Mouse (Mus musculus): Measurements from ENCODE around the gene Alox5. TPM values are rescaled to one million over a fixed set of nuclear protein-coding genes. Genes with fewer than 3 reads are reported as not detected.

The Alox5 gene
- polyA plus RNA-seq, 1 experiment from 2014 or later, result 1.1 TPM

- DNase-seq (ENCODE audit: low spot score), result no peak
These were observed 65.9 kb downstream of the Alox5 start for GRCm38 (mm10) chr6:116394916-116395648.

DNA sequence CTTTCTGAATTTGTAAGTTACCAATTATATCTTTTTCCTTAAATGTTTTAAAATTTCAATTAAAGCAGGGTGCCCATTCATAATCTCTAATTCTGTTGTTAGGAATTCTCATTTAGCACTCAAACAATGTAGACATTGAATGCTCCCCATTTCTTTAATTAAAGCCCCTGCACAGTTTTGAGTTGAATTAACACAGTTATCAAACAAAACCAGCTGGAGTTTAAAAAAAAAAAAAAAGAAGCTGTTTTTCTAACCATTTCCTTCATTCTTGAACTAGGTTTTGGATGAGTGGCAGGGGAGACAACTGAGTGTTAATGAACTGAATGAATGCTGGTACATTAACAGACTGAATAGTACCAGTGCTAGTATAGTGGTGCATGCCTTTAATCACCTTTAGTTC lies 71.5 kb downstream of the Alox5 start:
- H3K4me1 ChIP-seq, result peaks cover 19% of the 10 kb centered on the region
- H3K9me3 ChIP-seq (replicated peaks), result no peaks in the 10 kb centered on the region
- H3K36me3 ChIP-seq, result no peaks in the 10 kb centered on the region
- no peaks in the 10 kb centered on the region for H3K27me3 ChIP-seq (ENCODE audit: low read depth, poor library complexity, severe bottlenecking)
- H3K4me3 ChIP-seq, result no peak overlapping the region
- H3K27ac ChIP-seq (replicated peaks), result no peak overlapping the region
- DNase-seq (ENCODE audit: low spot score), result no peak

More at GRCm38 (mm10) chr6:116394916-116395648, 65.9 kb downstream of the Alox5 start:
- Histone ChIP-seq H3K27ac (replicated peaks) (no peak overlapping the region), H3K4me3 (no peak overlapping the region), H3K4me1 (peaks cover 24% of the 10 kb centered on the region), H3K9me3 (replicated peaks) (no peaks in the 10 kb centered on the region), H3K27me3 (ENCODE audit: low read depth, poor library complexity, severe bottlenecking) (no peaks in the 10 kb centered on the region), H3K36me3 (no peaks in the 10 kb centered on the region)
- 79% methylated on average over 2 of the region's 2 CpGs for WGBS

- Histone ChIP-seq H3K27ac (replicated peaks) (no peak overlapping the region), H3K4me3 (no peak overlapping the region), H3K9me3 (replicated peaks) (no peaks in the 10 kb centered on the region), H3K4me1 (peaks cover 19% of the 10 kb centered on the region), H3K27me3 (ENCODE audit: low read depth, poor library complexity, severe bottlenecking) (no peaks in the 10 kb centered on the region), H3K36me3 (no peaks in the 10 kb centered on the region)
- no peak for DNase-seq (ENCODE audit: low spot score)
- 94% methylated on average over 1 of the region's 1 CpGs for WGBS
These were observed 72.9 kb downstream of the Alox5 start for GRCm38 (mm10) chr6:116388068-116388467.

DNA sequence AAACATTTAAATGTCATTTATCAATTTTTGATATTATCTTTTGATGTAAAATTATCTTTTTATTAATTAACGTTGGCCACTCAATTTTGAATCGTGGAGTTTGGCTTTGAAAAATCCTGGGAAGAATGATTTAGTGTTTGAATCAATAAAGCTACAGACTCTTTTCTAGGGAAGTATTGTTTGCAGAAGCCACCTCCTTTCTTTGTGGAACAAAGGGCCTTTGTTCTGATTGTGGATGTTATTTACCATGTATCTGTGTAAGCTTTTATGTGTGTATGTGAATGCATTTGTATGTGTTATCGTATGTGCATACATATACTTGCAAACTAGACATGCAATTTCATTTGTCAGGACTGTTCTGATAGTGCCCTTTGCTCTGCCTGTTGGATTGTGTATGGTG lies 74.5 kb downstream of the Alox5 start:
- H3K27ac ChIP-seq (replicated peaks), result peak overlapping the region; percentile 68; the same call in 1 of the 2 replicates

DNA sequence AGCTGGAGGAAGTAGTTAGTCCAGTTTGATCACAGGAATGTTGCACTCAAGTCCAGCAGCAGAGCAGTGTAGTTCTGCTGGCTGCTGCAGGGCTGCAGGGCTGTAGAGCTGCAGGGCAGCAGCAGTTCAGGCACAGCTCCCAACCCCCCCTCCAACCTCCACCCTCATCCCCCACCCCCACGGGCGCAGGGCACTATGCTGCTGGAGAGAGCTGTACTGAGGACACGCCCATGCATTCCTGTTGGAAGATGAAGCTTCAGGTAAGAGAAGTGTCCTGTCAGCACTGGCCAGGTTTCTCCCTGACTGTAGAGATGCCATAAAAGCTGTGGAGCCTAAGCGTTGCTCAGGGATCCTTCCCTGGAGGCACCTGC lies 74.9 kb downstream of the Alox5 start:
- peak overlapping the region; percentile 68 for H3K27ac ChIP-seq (replicated peaks)
- H3K27me3 ChIP-seq (ENCODE audit: low read depth, poor library complexity, severe bottlenecking), result no peaks in the 10 kb centered on the region
- H3K36me3 ChIP-seq, result no peaks in the 10 kb centered on the region
- 39% methylated on average over 4 of the region's 4 CpGs for WGBS
- DNase-seq (ENCODE audit: low spot score), result no peak
- H3K4me3 ChIP-seq, result no peak overlapping the region
- peaks cover 19% of the 10 kb centered on the region for H3K4me1 ChIP-seq
- H3K9me3 ChIP-seq (replicated peaks), result no peaks in the 10 kb centered on the region

More for the DNA sequence above, 74.5 kb downstream of the Alox5 start:
- H3K4me1 ChIP-seq, result peaks cover 19% of the 10 kb centered on the region
- H3K27me3 ChIP-seq (ENCODE audit: low read depth, poor library complexity, severe bottlenecking), result no peaks in the 10 kb centered on the region
- DNase-seq (ENCODE audit: low spot score), result no peak
- 71% methylated on average over 3 of the region's 3 CpGs for WGBS
- H3K4me3 ChIP-seq, result no peak overlapping the region
- H3K36me3 ChIP-seq, result no peaks in the 10 kb centered on the region
- H3K9me3 ChIP-seq (replicated peaks), result no peaks in the 10 kb centered on the region

DNA sequence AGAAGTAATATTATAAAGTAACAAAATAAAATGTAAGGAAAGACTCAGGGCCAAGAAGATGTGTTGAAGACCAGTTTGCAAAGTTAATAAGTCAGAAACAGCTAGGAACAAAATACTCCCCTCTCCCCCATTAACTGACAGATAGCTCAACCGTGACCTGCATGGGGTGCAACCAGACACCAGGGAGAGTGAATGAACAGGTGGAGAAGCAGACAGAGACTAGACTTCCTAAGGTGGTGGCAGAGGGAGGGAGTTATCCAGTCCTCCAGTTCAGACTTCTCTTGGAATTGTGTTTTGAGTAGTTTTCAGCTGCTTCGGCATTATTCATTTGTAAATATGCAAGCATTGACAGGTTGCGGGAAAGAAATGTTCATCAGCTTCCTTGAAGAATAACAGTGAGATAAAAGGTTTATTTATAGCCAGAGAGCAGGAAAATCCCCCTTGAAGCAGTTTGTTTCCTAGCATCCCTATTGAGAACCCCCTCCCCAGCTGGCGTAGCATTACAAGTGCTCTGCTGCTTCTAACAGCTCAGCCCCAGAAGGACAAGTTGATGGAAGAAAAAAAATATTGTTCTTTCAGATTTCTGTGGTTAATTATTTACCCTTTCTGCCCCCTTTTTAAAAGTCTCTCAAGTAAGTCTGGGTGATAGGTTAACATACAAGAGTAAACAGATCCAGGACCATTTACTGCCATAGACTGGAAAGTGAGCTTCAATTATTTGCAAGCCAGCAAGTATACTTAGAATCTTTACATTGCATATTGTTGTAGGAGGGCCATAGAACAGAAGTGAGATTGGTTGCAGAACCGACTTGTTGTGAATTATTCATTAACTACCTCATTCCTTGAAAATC lies 75.6 kb downstream of the Alox5 start:
- Histone ChIP-seq H3K27ac (replicated peaks) (peak overlapping the region; percentile 68), H3K36me3 (no peaks in the 10 kb centered on the region), H3K4me1 (peaks cover 19% of the 10 kb centered on the region), H3K4me3 (no peak overlapping the region), H3K9me3 (replicated peaks) (no peaks in the 10 kb centered on the region), H3K27me3 (ENCODE audit: low read depth, poor library complexity, severe bottlenecking) (no peaks in the 10 kb centered on the region)
- no peak for DNase-seq (ENCODE audit: low spot score)
- WGBS, result 45% methylated on average over 5 of the region's 5 CpGs

- no peak for DNase-seq (ENCODE audit: low spot score)
- no peak overlapping the region for H3K27ac ChIP-seq (replicated peaks)
- H3K36me3 ChIP-seq, result no peaks in the 10 kb centered on the region
- WGBS, result 95% methylated on average over 10 of the region's 10 CpGs
- no peaks in the 10 kb centered on the region for H3K27me3 ChIP-seq (ENCODE audit: low read depth, poor library complexity, severe bottlenecking)
- no peak overlapping the region for H3K4me3 ChIP-seq
- H3K9me3 ChIP-seq (replicated peaks), result no peaks in the 10 kb centered on the region
- peaks cover 19% of the 10 kb centered on the region for H3K4me1 ChIP-seq
These were observed 77.4 kb downstream of the Alox5 start for GRCm38 (mm10) chr6:116383582-116383981.

GRCm38 (mm10) chr6:116381605-116382004 lies 79.4 kb downstream of the Alox5 start:
- 76% methylated on average over 2 of the region's 2 CpGs for WGBS
- H3K9me3 ChIP-seq (replicated peaks), result no peaks in the 10 kb centered on the region

GRCm38 (mm10) chr6:116380157-116380556 lies 80.8 kb downstream of the Alox5 start:
- no peak for DNase-seq (ENCODE audit: low spot score)
- Histone ChIP-seq H3K9me3 (replicated peaks) (no peaks in the 10 kb centered on the region), H3K4me3 (no peak overlapping the region), H3K36me3 (peaks cover 7% of the 10 kb centered on the region; the same call in 1 of the 2 replicates), H3K27ac (replicated peaks) (no peak overlapping the region), H3K27me3 (ENCODE audit: low read depth, poor library complexity, severe bottlenecking) (no peaks in the 10 kb centered on the region), H3K4me1 (peaks cover 3% of the 10 kb centered on the region)
- 59% methylated on average over 3 of the region's 3 CpGs for WGBS

More at GRCm38 (mm10) chr6:116381605-116382004, 79.4 kb downstream of the Alox5 start:
- Histone ChIP-seq H3K4me3 (no peak overlapping the region), H3K27ac (replicated peaks) (no peak overlapping the region), H3K4me1 (peaks cover 17% of the 10 kb centered on the region), H3K27me3 (ENCODE audit: low read depth, poor library complexity, severe bottlenecking) (no peaks in the 10 kb centered on the region), H3K36me3 (peaks cover 7% of the 10 kb centered on the region; the same call in 1 of the 2 replicates)
- no peak for DNase-seq (ENCODE audit: low spot score)

- H3K4me3 ChIP-seq, result no peak overlapping the region
- 90% methylated on average over 7 of the region's 7 CpGs for WGBS
- no peaks in the 10 kb centered on the region for H3K27me3 ChIP-seq (ENCODE audit: low read depth, poor library complexity, severe bottlenecking)
- DNase-seq (ENCODE audit: low spot score), result no peak
- H3K36me3 ChIP-seq, result peaks cover 7% of the 10 kb centered on the region; the same call in 1 of the 2 replicates
- no peak overlapping the region for H3K27ac ChIP-seq (replicated peaks)
- H3K4me1 ChIP-seq, result no peaks in the 10 kb centered on the region
- H3K9me3 ChIP-seq (replicated peaks), result no peaks in the 10 kb centered on the region
These were observed 82.1 kb downstream of the Alox5 start for GRCm38 (mm10) chr6:116378892-116379291.

DNA sequence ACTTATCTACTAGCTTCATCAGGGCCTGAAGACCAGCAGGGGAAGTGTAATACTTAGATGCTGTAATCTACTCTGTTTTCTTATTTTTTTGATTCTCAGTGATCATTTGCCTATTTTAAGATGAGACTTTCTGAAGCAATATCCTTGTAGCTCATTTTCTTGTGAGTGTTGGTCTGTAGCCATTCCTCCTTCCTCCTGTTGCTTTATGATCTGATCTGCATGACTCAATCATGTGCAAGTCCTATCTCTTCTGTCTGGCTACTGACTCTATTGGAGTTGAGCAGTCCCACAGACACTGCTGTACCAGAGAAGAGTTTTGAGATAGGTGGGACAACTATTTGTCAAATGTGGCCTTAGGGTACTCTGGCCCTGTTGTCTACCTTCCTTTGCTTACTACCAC lies 86.4 kb downstream of the Alox5 start:
- peaks cover 7% of the 10 kb centered on the region; the same call in 1 of the 2 replicates for H3K36me3 ChIP-seq
- no peaks in the 10 kb centered on the region for H3K27me3 ChIP-seq (ENCODE audit: low read depth, poor library complexity, severe bottlenecking)
- no peak overlapping the region for H3K27ac ChIP-seq (replicated peaks)
- DNase-seq (ENCODE audit: low spot score), result no peak
- no peaks in the 10 kb centered on the region for H3K9me3 ChIP-seq (replicated peaks)
- H3K4me1 ChIP-seq, result no peaks in the 10 kb centered on the region
- no peak overlapping the region for H3K4me3 ChIP-seq

- H3K27ac ChIP-seq (replicated peaks), result no peak overlapping the region
- no peaks in the 10 kb centered on the region for H3K9me3 ChIP-seq (replicated peaks)
- 88% methylated on average over 1 of the region's 1 CpGs for WGBS
- H3K27me3 ChIP-seq (ENCODE audit: low read depth, poor library complexity, severe bottlenecking), result no peaks in the 10 kb centered on the region
- no peak overlapping the region for H3K4me3 ChIP-seq
- H3K36me3 ChIP-seq, result peaks cover 7% of the 10 kb centered on the region; the same call in 1 of the 2 replicates
- H3K4me1 ChIP-seq, result no peaks in the 10 kb centered on the region
- no peak for DNase-seq (ENCODE audit: low spot score)
These were observed 86.8 kb downstream of the Alox5 start for GRCm38 (mm10) chr6:116374136-116374535.

DNA sequence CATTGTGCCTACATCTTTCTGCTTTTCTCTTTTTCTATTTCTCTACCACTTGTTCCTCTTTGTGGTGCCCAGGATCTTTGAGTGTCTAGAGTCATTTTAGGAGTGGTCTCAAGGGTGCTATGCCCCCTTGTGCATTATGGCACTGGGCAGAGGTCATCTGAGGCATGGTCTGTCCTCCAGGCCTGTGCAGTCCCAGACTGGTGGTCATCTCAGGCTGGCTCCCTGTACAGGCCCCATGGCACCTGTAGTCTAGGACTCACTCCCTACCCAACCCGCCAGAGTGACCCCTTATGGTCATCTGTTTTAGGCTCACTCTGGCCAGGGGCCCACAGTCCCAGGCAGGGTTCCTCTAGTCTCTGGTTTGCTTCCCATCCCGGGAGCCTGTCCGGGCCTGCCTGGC lies 89.5 kb downstream of the Alox5 start:
- Histone ChIP-seq H3K4me3 (no peak overlapping the region), H3K9me3 (replicated peaks) (no peaks in the 10 kb centered on the region), H3K36me3 (no peaks in the 10 kb centered on the region), H3K27ac (replicated peaks) (no peak overlapping the region), H3K27me3 (ENCODE audit: low read depth, poor library complexity, severe bottlenecking) (no peaks in the 10 kb centered on the region), H3K4me1 (no peaks in the 10 kb centered on the region)
- 92% methylated on average over 3 of the region's 3 CpGs for WGBS
- DNase-seq (ENCODE audit: low spot score), result no peak
